Mouse (Mus musculus) liver, adult 2 months (tissue): Measurements from ENCODE around the gene 4933427D14Rik.

Experiments used
- CTCF ChIP-seq: fragments of 200-500 bp; IDR thresholded peaks from 2 replicates; pipeline ENCODE4 v1.5.1; 2011; ENCODE audit warnings: low read depth, low read length, control low read depth
- POLR2A ChIP-seq: fragments of 200-500 bp; IDR thresholded peaks from 2 replicates; pipeline ENCODE4 v1.6.1; 2011; ENCODE audit warnings: low read length, control low read depth; ENCODE audit not compliant: insufficient read depth; ENCODE audit errors: extremely low read depth

GRCm38 (mm10) chr11:72206341-72207203 lies 687 bp downstream of the 4933427D14Rik start, which contains the start of gene Gm43951:
- TF ChIP-seq CTCF (0 out of 2 replicates have a peak, but pooled peaks have one; percentile 2), POLR2A (no peak)
